Mouse (Mus musculus): ENCODE measurements at regions not wholly inside any gene's neighbourhood (a gene's known extent, or its start where the extent isn't known, plus 50 kb on each side); places are given as distances from the start of the nearest gene placed in this dataset.

- Histone ChIP-seq H3K4me2 (ENCODE audit: insufficient read depth, low read depth, poor library complexity, severe bottlenecking) (no peak overlapping the region), H3K27ac (ENCODE audit: insufficient read depth, low read depth) (no peak overlapping the region), H3K4me1 (ENCODE audit: control insufficient read depth in 1 of 2, insufficient read depth in 2 of 2) (peaks cover 0 to 4% of the 10 kb centered on the region in 2 experiments; a peak in 1 of 4 replicates), H3K9ac (ENCODE audit: insufficient read depth, low read depth) (no peak overlapping the region), H3K4me3 (replicated peaks in 1 of 3; ENCODE audit: low read depth in 2 of 3, low read length in 2 of 3, poor library complexity in 1 of 3) (no peak overlapping the region), H3K36me3 (replicated peaks in 1 of 2; ENCODE audit: control insufficient read depth in 1 of 2, insufficient read depth in 1 of 2, low read length in 1 of 2) (peaks cover 0 to 2% of the 10 kb centered on the region in 2 experiments), H3K27me3 (replicated peaks) (no peaks in the 10 kb centered on the region), H3K9me3 (replicated peaks; ENCODE audit: low read length) (peaks cover 71% of the 10 kb centered on the region), H3K79me2 (replicated peaks; ENCODE audit: control insufficient read depth, extremely low read depth, insufficient read depth, poor library complexity, severe bottlenecking) (no peaks in the 10 kb centered on the region)
- DNase-seq (ENCODE audit: extremely low read depth) = no peak
- TF ChIP-seq ZNF384 (IDR thresholded peaks at IDR 0.05; ENCODE audit: low read depth, low read length) (no peak), MAX (IDR thresholded peaks at IDR 0.05; ENCODE audit: low read length) (no peak), ELF1 (IDR thresholded peaks at IDR 0.05; ENCODE audit: low read depth, low read length) (no peak), NRF1 (IDR thresholded peaks at IDR 0.05; ENCODE audit: low read depth, low read length) (no peak), USF1 (IDR thresholded peaks at IDR 0.05; ENCODE audit: low read depth, low read length) (no peak), MAZ (IDR thresholded peaks at IDR 0.05; ENCODE audit: low read depth, low read length) (no peak), UBTF (IDR thresholded peaks at IDR 0.05; ENCODE audit: low read depth, low read length) (no peak), TCF12 (IDR thresholded peaks at IDR 0.05; ENCODE audit: low read depth, low read length) (no peak), JUN (IDR thresholded peaks at IDR 0.05; ENCODE audit: insufficient read depth, low read depth, low read length) (no peak), HCFC1 (IDR thresholded peaks at IDR 0.05; ENCODE audit: low read depth, low read length) (no peak), MYC (IDR thresholded peaks at IDR 0.05; ENCODE audit: low read depth, low read length) (no peak), POLR2AphosphoS2 (IDR thresholded peaks at IDR 0.05; ENCODE audit: low read depth, low read length) (no peak), TBP (conservative IDR thresholded peaks at IDR 0.05; ENCODE audit: low read depth, low read length) (no peak), ZC3H11A (IDR thresholded peaks at IDR 0.05; ENCODE audit: low read depth, low read length) (no peak), MEF2A (IDR thresholded peaks at IDR 0.05; ENCODE audit: borderline replicate concordance, low read depth, low read length) (no peak), CHD2 (IDR thresholded peaks at IDR 0.05; ENCODE audit: low read length) (no peak), ZKSCAN1 (IDR thresholded peaks at IDR 0.05; ENCODE audit: borderline replicate concordance, low read depth, low read length) (no peak), USF2 (conservative IDR thresholded peaks at IDR 0.05; ENCODE audit: low read depth, low read length) (no peak), EP300 (IDR thresholded peaks at IDR 0.05; ENCODE audit: low read length) (no peak)
- in situ Hi-C loops (cut with MboI; ENCODE audit: low pct_ligation_motif_present, low pct_unique_long_range_greater_than_20kb, low sequenced_read_pairs) = no loop called here
- dilution Hi-C loops (cut with MboI; ENCODE audit: extremely low pct_ligation_motif_present, extremely low pct_unique_long_range_greater_than_20kb, low sequenced_read_pairs) = no loop called here
Measured at GRCm38 (mm10) chr6:81815962-81816338, 107.5 kb upstream of the Gcfc2 start.

DNA sequence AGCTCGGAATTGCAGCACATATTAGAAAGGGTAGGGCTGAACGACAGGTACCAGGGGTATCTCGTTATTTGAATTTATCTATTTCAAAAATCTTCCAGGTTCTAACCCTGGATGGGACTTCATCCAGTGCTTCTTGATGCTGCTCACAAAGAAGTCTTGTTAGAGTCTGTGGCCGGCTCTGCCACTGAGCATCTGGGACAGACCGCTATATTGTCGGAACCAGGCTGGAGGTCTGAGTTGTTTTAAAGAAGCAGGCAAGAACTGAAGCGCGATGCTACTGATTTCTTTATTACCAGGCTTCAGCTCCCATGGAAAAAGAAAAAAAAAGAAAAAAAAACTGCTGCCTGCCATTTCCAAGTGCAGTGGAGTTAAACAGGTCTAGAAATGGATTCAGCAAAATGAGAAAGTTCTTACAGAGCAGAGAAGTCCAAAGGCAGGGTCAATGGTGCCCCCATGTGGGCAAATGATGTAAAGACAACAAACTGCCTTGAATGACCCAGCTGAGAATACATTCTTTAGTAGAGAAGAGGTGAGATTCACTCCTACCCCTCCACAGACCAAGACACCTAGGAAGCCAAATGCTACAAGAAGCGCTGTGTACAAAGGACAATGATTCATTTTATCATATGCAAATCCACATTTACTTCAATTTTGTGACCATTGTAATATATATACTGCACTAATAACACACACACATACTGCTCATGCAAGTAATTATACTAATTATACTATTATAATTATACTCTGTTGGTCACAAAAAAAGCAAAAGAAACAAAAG, 106.2 kb upstream of the Gcfc2 start:
- Histone ChIP-seq H3K4me3 (replicated peaks in 1 of 3; ENCODE audit: low read depth in 2 of 3, low read length in 2 of 3, poor library complexity in 1 of 3) (no peak overlapping the region), H3K9ac (ENCODE audit: insufficient read depth, low read depth) (no peak overlapping the region), H3K79me2 (replicated peaks; ENCODE audit: control insufficient read depth, extremely low read depth, insufficient read depth, poor library complexity, severe bottlenecking) (no peaks in the 10 kb centered on the region), H3K27ac (ENCODE audit: insufficient read depth, low read depth) (no peak overlapping the region), H3K4me2 (ENCODE audit: insufficient read depth, low read depth, poor library complexity, severe bottlenecking) (no peak overlapping the region), H3K27me3 (replicated peaks) (no peaks in the 10 kb centered on the region), H3K9me3 (replicated peaks; ENCODE audit: low read length) (peaks cover 72% of the 10 kb centered on the region), H3K4me1 (ENCODE audit: control insufficient read depth in 1 of 2, insufficient read depth in 2 of 2) (peaks cover 0 to 4% of the 10 kb centered on the region in 2 experiments; a peak in 1 of 4 replicates), H3K36me3 (replicated peaks in 1 of 2; ENCODE audit: control insufficient read depth in 1 of 2, insufficient read depth in 1 of 2, low read length in 1 of 2) (peaks cover 0 to 2% of the 10 kb centered on the region in 2 experiments)
- TF ChIP-seq CHD1 (IDR thresholded peaks at IDR 0.05; ENCODE audit: low read depth, low read length) (no peak), SMC3 (IDR thresholded peaks at IDR 0.05; ENCODE audit: low read depth, low read length) (peak; percentile 14; the same call in 1 of the 2 replicates), CTCF (conservative IDR thresholded peaks at IDR 0.05 in 1 of 2, IDR thresholded peaks at IDR 0.05 in 1 of 2; ENCODE audit: low read depth in 2 of 2, low read length in 2 of 2) (peak in 1 of 2 experiments; percentile 49; a peak in 2 of 4 replicates), RAD21 (IDR thresholded peaks at IDR 0.05; ENCODE audit: low read depth, low read length) (peak; percentile 54)
- dilution Hi-C loops (cut with MboI; ENCODE audit: extremely low pct_ligation_motif_present, extremely low pct_unique_long_range_greater_than_20kb, low sequenced_read_pairs) = no loop called here
- peak; percentile 6 for DNase-seq (ENCODE audit: extremely low read depth)
- in situ Hi-C loops (cut with MboI; ENCODE audit: low pct_ligation_motif_present, low pct_unique_long_range_greater_than_20kb, low sequenced_read_pairs) = no loop called here

All from CH12.LX (cell line).